Mouse (Mus musculus): ENCODE measurements at regions not wholly inside any gene's neighbourhood (a gene's known extent, or its start where the extent isn't known, plus 50 kb on each side); places are given as distances from the start of the nearest gene placed in this dataset.

- TF ChIP-seq CTCF (IDR thresholded peaks at IDR 0.05; ENCODE audit: low read depth, low read length), result no peak
- TF ChIP-seq POLR2A (IDR thresholded peaks at IDR 0.05; ENCODE audit: insufficient read depth, low read length), result no peak
These were observed 215.5 kb downstream of the Matn1 start for GRCm38 (mm10) chr4:131159712-131160111.

All from ES-Bruce4 (cell line).